Mouse (Mus musculus) natural killer cell, adult 2 months (primary cell): ENCODE measurements around the gene Apol9b.
A peak's percentile ranks its signal among the peaks of the same experiment; 100 is the strongest.
"Not testable (repeated sequence)": the region's sequence is repeated elsewhere in the genome, so short reads cannot be mapped to it uniquely, and the experiment has no call there.

Experiments
- DNase-seq, 2 experiments: peaks; one replicate each; pipeline ENCODE4 v3.0.0; 2022; ENCODE audit warnings: low spot score in 2 of 2

Apol9b gene

DNA sequence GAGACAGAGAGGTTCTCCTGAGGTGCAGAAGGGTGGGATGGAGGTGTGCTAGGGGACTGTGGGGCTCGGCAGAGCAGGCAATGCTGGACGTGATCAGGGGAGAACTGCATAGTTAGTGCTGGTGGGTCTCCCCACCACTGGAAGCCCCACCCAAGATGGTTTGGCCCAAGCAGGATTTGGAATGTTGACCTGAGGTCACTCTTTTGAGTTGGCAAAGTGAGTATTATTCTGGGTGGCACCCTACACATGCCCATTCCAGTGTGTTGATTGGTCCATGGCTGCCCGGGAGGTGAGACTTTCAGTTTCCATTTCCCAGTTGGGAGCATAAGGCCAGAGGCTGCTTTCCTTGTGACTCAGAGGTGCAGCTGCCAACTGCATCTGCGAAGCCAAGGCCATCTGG lies at the start of gene Apol9b:
Gene Apol9b, plus strand, starts transcription at position 301 of the 400 bp plus-strand sequence.
- not testable (repeated sequence) for DNase-seq

GRCm38 (mm10) chr15:77683944-77684343 lies 44.9 kb upstream of the Apol9b start:
- peak; percentile 31 to 42 for DNase-seq

DNA sequence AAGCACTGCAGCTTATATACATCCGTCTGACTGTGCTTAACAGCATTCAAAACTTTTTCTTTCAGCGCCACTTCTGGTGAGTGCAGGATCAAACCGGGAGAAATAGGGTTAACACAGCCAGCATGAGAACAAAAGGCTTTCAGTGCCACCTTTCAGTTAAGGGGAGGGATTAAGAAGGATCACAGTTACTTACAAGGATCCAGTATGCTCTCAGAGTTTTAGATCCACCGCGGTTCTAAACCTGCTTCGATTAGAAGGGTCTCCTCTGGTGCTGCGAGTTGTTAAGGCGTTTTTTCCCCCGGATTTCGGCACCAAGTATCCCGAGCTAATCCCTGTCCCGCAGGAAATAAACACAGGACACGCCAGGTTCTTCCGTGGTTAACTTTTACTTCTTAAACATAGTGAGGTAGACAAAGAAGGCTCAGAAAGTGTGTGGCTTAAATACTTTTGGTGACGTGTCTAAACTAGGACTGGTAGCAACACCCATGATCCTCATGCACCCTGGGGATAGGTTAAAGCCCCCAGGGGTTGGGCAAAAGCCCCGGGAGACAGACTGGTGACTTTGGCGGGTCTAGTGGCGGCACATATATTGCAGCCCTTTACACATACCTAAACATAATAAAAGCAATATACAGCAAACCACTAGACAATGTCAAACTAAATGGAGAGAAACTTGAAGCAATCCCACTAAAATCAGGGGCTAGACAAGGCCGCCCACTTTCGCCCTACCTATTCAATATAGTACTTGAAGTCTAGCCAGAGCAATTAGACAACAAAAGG lies 37.1 kb upstream of the Apol9b start:
- DNase-seq: not testable (repeated sequence)

DNA sequence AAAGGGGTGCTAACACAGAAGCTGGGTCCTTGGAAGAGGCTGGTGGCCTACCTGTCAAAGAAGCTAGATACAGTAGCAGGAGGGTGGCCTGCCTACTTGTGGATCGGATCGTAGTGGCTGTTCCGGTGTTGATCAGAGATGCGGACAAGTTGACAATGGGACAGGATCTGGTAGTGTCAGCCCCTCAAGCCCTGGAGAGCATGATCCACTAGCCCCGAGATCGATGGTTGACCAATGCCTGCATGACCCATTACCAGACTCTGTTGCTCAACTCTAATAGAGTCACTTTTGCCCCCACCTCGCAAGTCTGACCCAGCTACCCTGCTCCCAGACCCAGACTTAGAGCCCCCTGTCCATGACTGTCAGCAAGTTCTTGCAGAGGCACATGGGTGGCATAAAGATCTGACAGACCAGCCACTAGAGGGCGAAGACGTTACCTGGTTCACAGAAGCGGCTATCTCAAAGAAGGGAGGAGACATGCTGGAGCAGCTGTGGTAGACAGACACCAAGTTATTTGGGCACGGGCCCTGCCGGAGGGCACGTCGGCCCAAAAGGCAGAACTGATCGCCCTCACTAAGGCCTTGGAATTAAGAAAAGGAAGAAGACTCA lies 34.0 kb upstream of the Apol9b start:
- peak; percentile 32 to 46 for DNase-seq

- peak; percentile 27 to 57 for DNase-seq
Observed at GRCm38 (mm10) chr15:77698656-77699055, 30.2 kb upstream of the Apol9b start, which contains the start of gene Apol7e. Gene Apol7e, plus strand, starts transcription at chr15:77698857.

- DNase-seq: not testable (repeated sequence)
Observed at GRCm38 (mm10) chr15:77705306-77705705, 23.5 kb upstream of the Apol9b start.

DNA sequence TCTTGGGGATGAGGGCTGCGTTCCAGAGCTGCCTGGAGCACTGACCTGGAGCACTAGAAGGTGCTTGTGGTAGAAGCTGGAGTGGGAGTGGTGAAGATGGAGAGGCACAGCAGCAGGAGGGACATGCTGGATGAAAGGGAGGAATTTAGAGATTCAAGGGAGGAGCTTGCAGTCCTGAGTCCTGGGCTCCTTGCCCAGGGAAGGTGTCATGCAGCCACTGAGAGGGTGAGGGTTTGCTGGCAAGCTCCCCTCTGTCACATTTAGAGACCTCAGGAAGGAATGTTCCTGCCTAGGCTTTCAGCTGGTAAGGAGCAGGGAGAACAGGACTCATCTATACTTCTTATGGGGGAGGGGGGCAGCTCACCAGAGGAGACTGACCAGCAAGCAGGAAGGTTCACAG lies 19.9 kb upstream of the Apol9b start:
- not testable (repeated sequence) for DNase-seq

DNA sequence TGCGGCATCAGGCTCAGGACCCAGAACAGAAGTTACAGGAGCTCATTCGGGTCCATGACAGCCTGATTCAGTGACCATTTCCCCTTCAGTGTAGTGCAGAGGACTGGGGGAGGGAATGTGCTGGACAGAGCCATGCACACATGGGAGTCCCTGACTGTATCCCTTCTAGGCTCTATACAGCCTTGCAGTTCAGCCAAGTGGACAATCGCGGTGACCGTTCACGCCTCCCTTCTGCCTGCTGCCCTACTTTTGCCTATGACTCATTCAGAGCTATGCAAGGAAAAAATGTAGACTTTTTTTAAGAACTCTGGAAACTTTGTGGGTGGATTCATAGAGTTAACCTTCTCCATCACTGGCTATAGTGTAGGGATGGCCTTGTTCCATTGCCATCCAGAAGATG lies 10.6 kb upstream of the Apol9b start:
- not testable (repeated sequence) for DNase-seq

- not testable (repeated sequence) for DNase-seq
Observed at GRCm38 (mm10) chr15:77721509-77721908, 7.3 kb upstream of the Apol9b start.

DNA sequence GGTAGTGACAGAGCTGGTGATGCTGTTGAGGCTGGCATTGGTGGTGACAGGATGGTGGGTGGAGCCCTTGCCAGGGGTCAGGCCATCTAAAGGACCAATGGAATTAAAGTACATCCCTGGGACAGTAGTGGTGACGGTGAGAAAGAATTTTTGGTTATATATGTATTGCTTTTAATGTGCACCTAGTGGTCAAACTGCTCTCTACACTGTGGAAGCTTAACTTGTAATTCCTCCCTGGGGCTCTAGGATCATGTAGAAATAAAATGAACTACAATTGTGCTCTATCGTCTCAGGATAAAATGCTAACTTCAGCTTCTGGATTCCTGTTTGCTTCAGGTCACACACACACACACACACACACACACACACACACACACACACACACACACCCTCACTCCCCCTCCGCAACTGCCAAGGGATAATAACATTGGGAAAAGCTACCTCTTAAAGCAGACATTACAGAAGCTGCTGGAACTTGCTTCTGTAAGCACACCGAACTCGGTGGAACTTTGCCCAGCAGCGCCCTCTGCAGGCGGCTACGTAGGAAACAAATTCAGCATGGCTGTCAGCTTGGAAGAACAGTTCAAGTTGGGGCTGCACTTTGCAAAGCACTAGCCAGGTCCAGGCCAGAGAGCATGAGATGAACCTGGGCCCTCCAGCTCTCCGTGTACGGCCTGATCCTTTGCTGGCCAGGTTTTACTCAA lies 4.5 kb upstream of the Apol9b start:
- not testable (repeated sequence) for DNase-seq

- DNase-seq: not testable (repeated sequence)
Observed at GRCm38 (mm10) chr15:77725393-77726020, 3.3 kb upstream of the Apol9b start.

DNA sequence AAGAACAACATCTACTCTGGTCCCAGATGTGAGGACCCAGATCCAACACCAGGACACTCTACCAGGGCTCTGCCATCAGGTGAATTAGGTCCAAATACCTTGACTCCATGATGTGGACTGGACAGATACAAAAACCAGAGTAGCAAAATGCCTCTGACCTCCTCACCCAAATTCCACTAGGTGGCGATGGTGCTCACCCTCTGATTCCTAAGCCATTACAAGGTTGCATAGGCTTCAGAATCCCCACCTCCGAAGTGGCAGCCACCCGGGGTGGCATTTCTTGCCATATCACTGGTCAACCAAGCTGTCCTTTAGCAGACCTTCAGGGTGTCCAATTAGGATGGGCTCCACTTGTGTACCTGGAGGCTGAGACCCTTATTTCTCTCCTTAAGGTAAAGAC lies 1.7 kb upstream of the Apol9b start:
- DNase-seq: peak in 1 of 2 experiments; percentile 34

- not testable (repeated sequence) for DNase-seq
Observed at GRCm38 (mm10) chr15:77727745-77728144, 1.1 kb upstream of the Apol9b start.

DNA sequence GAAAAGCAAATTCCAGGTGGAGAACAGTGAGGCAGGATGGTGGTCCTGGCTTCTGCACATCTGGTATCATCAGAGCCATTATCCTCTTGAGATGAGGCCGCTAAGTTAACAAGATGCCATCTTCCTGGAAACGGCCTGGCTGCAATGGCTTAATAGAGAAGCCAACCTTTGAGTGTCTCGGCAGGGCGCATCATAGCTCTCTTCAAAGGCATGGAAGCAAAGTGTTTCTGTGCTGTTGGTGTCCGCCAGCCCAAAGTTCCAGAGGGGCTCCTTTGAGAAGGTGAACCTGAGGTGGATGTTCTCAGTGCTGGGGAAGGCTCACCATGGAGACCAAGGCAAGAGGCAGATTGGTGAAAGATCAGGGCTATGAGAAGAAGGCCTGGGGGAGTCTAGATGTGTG lies 2.8 kb downstream of the Apol9b start:
- no peak for DNase-seq

- not testable (repeated sequence) for DNase-seq
Observed at GRCm38 (mm10) chr15:77732851-77733250, 4.0 kb downstream of the Apol9b start.

- DNase-seq: peak; percentile 79 to 84
Observed at GRCm38 (mm10) chr15:77733380-77733779, 4.5 kb downstream of the Apol9b start.

DNA sequence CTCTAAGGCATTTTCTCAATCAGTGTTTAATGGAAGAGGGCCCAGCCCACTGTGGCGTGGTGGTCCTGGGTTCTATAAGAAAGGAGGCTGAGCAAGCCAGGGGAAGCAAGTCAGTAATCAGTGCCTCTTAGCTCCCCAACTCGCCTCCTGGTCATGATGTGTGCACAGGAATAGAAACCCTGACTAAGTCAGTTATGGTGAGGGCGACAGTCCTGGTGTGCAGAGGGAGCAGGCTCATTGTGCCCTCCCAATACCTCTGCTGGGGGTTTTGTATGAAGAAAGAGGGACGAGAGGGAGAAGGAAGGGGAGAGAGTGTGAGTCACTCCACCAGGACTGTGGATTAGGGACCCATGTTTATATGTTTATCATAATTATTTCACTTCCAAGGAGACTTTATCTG lies 5.1 kb downstream of the Apol9b start:
- DNase-seq: not testable (repeated sequence)

- DNase-seq: no peak
Observed at GRCm38 (mm10) chr15:77740511-77741297, 11.9 kb downstream of the Apol9b start.

DNA sequence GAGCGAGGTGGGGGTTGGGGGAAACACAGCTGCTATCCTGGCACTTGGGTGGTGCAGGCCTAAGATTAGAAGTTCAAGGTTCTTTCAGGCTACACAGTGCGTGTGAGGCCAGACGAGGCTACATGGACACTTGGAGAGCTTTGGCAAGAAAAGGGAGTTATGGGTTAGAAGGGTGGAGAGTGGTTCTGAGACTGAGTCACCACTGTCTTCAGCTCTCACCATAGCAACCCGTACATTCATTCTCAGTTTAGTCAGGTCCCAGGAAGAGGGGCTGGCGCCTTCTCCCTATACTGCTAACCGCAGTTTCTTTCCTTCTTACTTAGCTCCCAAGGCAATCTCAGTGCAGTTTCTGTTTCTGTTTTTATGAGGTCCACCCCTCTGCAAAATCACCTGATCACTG lies 12.7 kb downstream of the Apol9b start:
- DNase-seq: not testable (repeated sequence)

DNA sequence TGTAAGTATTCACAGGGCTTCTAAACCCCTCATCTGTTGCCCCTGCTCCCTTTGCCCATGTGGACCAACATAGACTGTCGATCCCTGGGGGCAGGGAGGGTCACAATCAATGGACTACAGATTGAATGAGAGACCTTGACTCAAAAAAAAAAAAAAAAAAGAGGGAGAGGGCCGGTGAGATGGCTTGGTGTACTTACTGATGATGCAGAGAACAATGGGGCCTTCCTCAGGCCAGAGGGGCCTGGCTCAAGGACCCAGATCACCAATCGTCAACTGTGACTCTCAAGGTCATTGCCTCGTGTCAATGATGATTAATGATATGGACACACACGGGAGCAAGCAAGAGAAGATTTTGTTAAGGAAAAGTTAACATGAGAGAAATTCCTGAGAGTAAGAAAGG lies 15.8 kb downstream of the Apol9b start:
- DNase-seq: no peak

GRCm38 (mm10) chr15:77745081-77745480 lies 16.2 kb downstream of the Apol9b start:
- DNase-seq: no peak
